Mouse (Mus musculus): ENCODE measurements around the gene Icam2. TPM values are rescaled to one million over a fixed set of nuclear protein-coding genes. Genes with fewer than 3 reads are reported as not detected.

Icam2 gene
- 9.4 and 13.0 TPM in 2 replicates for polyA plus RNA-seq (2012; rRNA removed)
- 12.1 and 16.3 TPM in 2 replicates for polyA plus RNA-seq (2014; fragmentation: Nextera tagmentation; extraction: Ambion mirVana)

GRCm38 (mm10) chr11:106387791-106388216, at the start of gene Icam2:
TSS of gene Icam2 (minus strand) at chr11:106388075.
- H3K9ac ChIP-seq (replicated peaks), result no peak within 1 kb of the TSS; the same call in 1 of the 2 replicates
- peak; percentile 29 for TF ChIP-seq EP300 (IDR thresholded peaks at IDR 0.05; ENCODE audit: low read depth)
- no peak for TF ChIP-seq CTCF (IDR thresholded peaks at IDR 0.05; ENCODE audit: low read depth)
- peaks cover 9 to 32% of the 10 kb centered on the region in 2 experiments for H3K4me1 ChIP-seq (replicated peaks; ENCODE audit: control insufficient read depth in 2 of 2, insufficient read depth in 2 of 2, low read length in 1 of 2)
- no peak for DNase-seq (ENCODE audit: low read depth in 3 of 3, low spot score in 3 of 3)
- no peaks in the 10 kb centered on the region for H3K9me3 ChIP-seq (ENCODE audit: control insufficient read depth, low read length)
- no peaks in the 10 kb centered on the region for H3K36me3 ChIP-seq (replicated peaks; ENCODE audit: control insufficient read depth, insufficient read depth, low read depth)
- peak within 1 kb of the TSS; percentile 38 for H3K4me2 ChIP-seq (ENCODE audit: low read depth)
- 11% methylated on average over 6 of the region's 6 CpGs for WGBS (ENCODE audit: insufficient replicate concordance)
- H3K27me3 ChIP-seq (ENCODE audit: control insufficient read depth, insufficient read depth, low read length), result no peaks in the 10 kb centered on the region
- ATAC-seq (ENCODE audit: insufficient read depth), result no peak
- peak within 1 kb of the TSS in 1 of 2 experiments; percentile 18; a peak in 2 of 4 replicates for H3K4me3 ChIP-seq (ENCODE audit: insufficient read depth in 1 of 2, low read depth in 2 of 2, low read length in 2 of 2)
- H3K27ac ChIP-seq, result no peak within 1 kb of the TSS

GRCm38 (mm10) chr11:106437543-106437942, 49.7 kb upstream of the Icam2 start:
- H3K4me1 ChIP-seq (replicated peaks; ENCODE audit: control insufficient read depth in 2 of 2, insufficient read depth in 2 of 2, low read length in 1 of 2), result peaks cover 16 to 20% of the 10 kb centered on the region in 2 experiments
- TF ChIP-seq EP300 (IDR thresholded peaks at IDR 0.05; ENCODE audit: low read depth) (no peak), CTCF (IDR thresholded peaks at IDR 0.05; ENCODE audit: low read depth) (no peak)
- H3K4me3 ChIP-seq (ENCODE audit: insufficient read depth in 1 of 2, low read depth in 2 of 2, low read length in 2 of 2), result no peak overlapping the region
- H3K4me2 ChIP-seq (ENCODE audit: low read depth), result no peak overlapping the region
- no peaks in the 10 kb centered on the region for H3K9me3 ChIP-seq (ENCODE audit: control insufficient read depth, low read length)
- ATAC-seq (ENCODE audit: insufficient read depth) (no peak), DNase-seq (ENCODE audit: low read depth in 3 of 3, low spot score in 3 of 3) (no peak)
- no peaks in the 10 kb centered on the region for H3K27me3 ChIP-seq (ENCODE audit: control insufficient read depth, insufficient read depth, low read length)
- no peaks in the 10 kb centered on the region for H3K36me3 ChIP-seq (replicated peaks; ENCODE audit: control insufficient read depth, insufficient read depth, low read depth)
- H3K27ac ChIP-seq, result no peak overlapping the region
- 88% methylated on average over 2 of the region's 2 CpGs for WGBS (ENCODE audit: insufficient replicate concordance)
- no peak overlapping the region for H3K9ac ChIP-seq (replicated peaks)

DNA sequence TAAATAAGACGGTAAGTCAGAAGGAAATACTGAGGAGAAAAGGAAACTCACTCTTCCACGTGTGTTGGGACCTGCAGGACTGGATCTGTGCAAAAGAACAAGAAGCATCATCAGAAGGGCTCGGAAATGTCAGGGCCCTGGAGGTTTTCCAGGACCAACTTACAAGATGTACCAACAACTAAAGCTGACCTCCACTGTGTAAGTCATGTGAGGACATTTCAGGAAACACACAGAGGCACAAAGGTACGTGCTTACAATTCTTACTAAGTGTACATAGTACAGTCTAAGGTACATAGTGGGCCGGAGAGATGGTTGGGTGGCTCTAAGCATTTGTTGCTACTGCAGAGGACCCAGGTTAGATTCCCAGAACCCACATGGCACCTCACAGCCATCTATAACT, 49.2 kb upstream of the Icam2 start:
- Histone ChIP-seq H3K27ac (no peak overlapping the region), H3K9ac (replicated peaks) (no peak overlapping the region), H3K27me3 (ENCODE audit: control insufficient read depth, insufficient read depth, low read length) (no peaks in the 10 kb centered on the region), H3K36me3 (replicated peaks; ENCODE audit: control insufficient read depth, insufficient read depth, low read depth) (no peaks in the 10 kb centered on the region), H3K4me1 (replicated peaks; ENCODE audit: control insufficient read depth in 2 of 2, insufficient read depth in 2 of 2, low read length in 1 of 2) (peaks cover 16 to 20% of the 10 kb centered on the region in 2 experiments), H3K9me3 (ENCODE audit: control insufficient read depth, low read length) (no peaks in the 10 kb centered on the region), H3K4me3 (ENCODE audit: insufficient read depth in 1 of 2, low read depth in 2 of 2, low read length in 2 of 2) (no peak overlapping the region), H3K4me2 (ENCODE audit: low read depth) (no peak overlapping the region)
- ATAC-seq (ENCODE audit: insufficient read depth), result no peak
- TF ChIP-seq EP300 (IDR thresholded peaks at IDR 0.05; ENCODE audit: low read depth) (no peak), CTCF (IDR thresholded peaks at IDR 0.05; ENCODE audit: low read depth) (no peak)
- DNase-seq (ENCODE audit: low read depth in 3 of 3, low spot score in 3 of 3), result no peak
- 77% methylated on average over 5 of the region's 5 CpGs for WGBS (ENCODE audit: insufficient replicate concordance)

GRCm38 (mm10) chr11:106430392-106430791, 42.5 kb upstream of the Icam2 start:
- Histone ChIP-seq H3K27me3 (ENCODE audit: control insufficient read depth, insufficient read depth, low read length) (no peaks in the 10 kb centered on the region), H3K4me2 (ENCODE audit: low read depth) (no peak overlapping the region), H3K36me3 (replicated peaks; ENCODE audit: control insufficient read depth, insufficient read depth, low read depth) (peaks cover 3% of the 10 kb centered on the region; the same call in 1 of the 2 replicates), H3K4me3 (ENCODE audit: insufficient read depth in 1 of 2, low read depth in 2 of 2, low read length in 2 of 2) (no peak overlapping the region), H3K27ac (no peak overlapping the region), H3K4me1 (replicated peaks; ENCODE audit: control insufficient read depth in 2 of 2, insufficient read depth in 2 of 2, low read length in 1 of 2) (peaks cover 0 to 3% of the 10 kb centered on the region in 2 experiments; a peak in 2 of 4 replicates), H3K9me3 (ENCODE audit: control insufficient read depth, low read length) (no peaks in the 10 kb centered on the region), H3K9ac (replicated peaks) (no peak overlapping the region)
- no peak for TF ChIP-seq CTCF (IDR thresholded peaks at IDR 0.05; ENCODE audit: low read depth)
- TF ChIP-seq EP300 (IDR thresholded peaks at IDR 0.05; ENCODE audit: low read depth), result no peak
- no peak for DNase-seq (ENCODE audit: low read depth in 3 of 3, low spot score in 3 of 3)
- ATAC-seq (ENCODE audit: insufficient read depth), result no peak
- 71% methylated on average over 5 of the region's 5 CpGs for WGBS (ENCODE audit: insufficient replicate concordance)

GRCm38 (mm10) chr11:106429689-106430088, 41.8 kb upstream of the Icam2 start:
- no peak overlapping the region; the same call in 1 of the 2 replicates for H3K9ac ChIP-seq (replicated peaks)
- peaks cover 0 to 3% of the 10 kb centered on the region in 2 experiments; a peak in 2 of 4 replicates for H3K4me1 ChIP-seq (replicated peaks; ENCODE audit: control insufficient read depth in 2 of 2, insufficient read depth in 2 of 2, low read length in 1 of 2)
- peaks cover 6% of the 10 kb centered on the region; the same call in 1 of the 2 replicates for H3K36me3 ChIP-seq (replicated peaks; ENCODE audit: control insufficient read depth, insufficient read depth, low read depth)
- 55% methylated on average over 4 of the region's 4 CpGs for WGBS (ENCODE audit: insufficient replicate concordance)
- no peaks in the 10 kb centered on the region for H3K9me3 ChIP-seq (ENCODE audit: control insufficient read depth, low read length)
- DNase-seq (ENCODE audit: low read depth in 3 of 3, low spot score in 3 of 3), result no peak
- H3K27me3 ChIP-seq (ENCODE audit: control insufficient read depth, insufficient read depth, low read length), result no peaks in the 10 kb centered on the region
- no peak overlapping the region for H3K27ac ChIP-seq
- no peak for ATAC-seq (ENCODE audit: insufficient read depth)
- TF ChIP-seq CTCF (IDR thresholded peaks at IDR 0.05; ENCODE audit: low read depth), result no peak
- TF ChIP-seq EP300 (IDR thresholded peaks at IDR 0.05; ENCODE audit: low read depth), result no peak
- H3K4me2 ChIP-seq (ENCODE audit: low read depth), result no peak overlapping the region
- H3K4me3 ChIP-seq (ENCODE audit: insufficient read depth in 1 of 2, low read depth in 2 of 2, low read length in 2 of 2), result no peak overlapping the region
